Mouse (Mus musculus): ENCODE measurements at regions not wholly inside any gene's neighbourhood (a gene's known extent, or its start where the extent isn't known, plus 50 kb on each side); places are given as distances from the start of the nearest gene placed in this dataset.

GRCm38 (mm10) chr6:127252000-127252721 is 100.2 kb upstream of the Ccnd2 start:
- no peak for DNase-seq (ENCODE audit: low read depth, low spot score)

- DNase-seq (ENCODE audit: low read depth, low spot score) = peak; percentile 39
Observed at GRCm38 (mm10) chr6:127253935-127254334, 101.9 kb upstream of the Ccnd2 start.

GRCm38 (mm10) chr6:127263903-127264680 is 112.1 kb upstream of the Ccnd2 start:
- no peak for DNase-seq (ENCODE audit: low read depth, low spot score)

- DNase-seq (ENCODE audit: low read depth, low spot score) = no peak
Observed at GRCm38 (mm10) chr6:127265063-127265775, 113.2 kb upstream of the Ccnd2 start.

GRCm38 (mm10) chr6:127265901-127266812 is 114.2 kb upstream of the Ccnd2 start:
- peak; percentile 76 for DNase-seq (ENCODE audit: low read depth, low spot score)

GRCm38 (mm10) chr6:127266813-127267165 is 114.8 kb upstream of the Ccnd2 start:
- peak; percentile 24 for DNase-seq (ENCODE audit: low read depth, low spot score)

- DNase-seq (ENCODE audit: low read depth, low spot score) = no peak
Observed at GRCm38 (mm10) chr6:127269021-127269420, 117.0 kb upstream of the Ccnd2 start.

- DNase-seq (ENCODE audit: low read depth, low spot score) = no peak
Observed at GRCm38 (mm10) chr6:127269525-127270044, 117.6 kb upstream of the Ccnd2 start.

GRCm38 (mm10) chr6:127270774-127271173 is 118.8 kb upstream of the Ccnd2 start:
- no peak for DNase-seq (ENCODE audit: low read depth, low spot score)

GRCm38 (mm10) chr6:127271418-127271817 is 119.4 kb upstream of the Ccnd2 start:
- DNase-seq (ENCODE audit: low read depth, low spot score) = no peak

GRCm38 (mm10) chr6:127272630-127273029 is 120.6 kb upstream of the Ccnd2 start:
- no peak for DNase-seq (ENCODE audit: low read depth, low spot score)

- no peak for DNase-seq (ENCODE audit: low read depth, low spot score)
Observed at GRCm38 (mm10) chr6:127274732-127275429, 122.9 kb upstream of the Ccnd2 start.

GRCm38 (mm10) chr6:127275430-127275784 is 123.4 kb upstream of the Ccnd2 start:
- no peak for DNase-seq (ENCODE audit: low read depth, low spot score)

GRCm38 (mm10) chr6:127276362-127276761 is 124.4 kb upstream of the Ccnd2 start:
- DNase-seq (ENCODE audit: low read depth, low spot score) = no peak

GRCm38 (mm10) chr6:127278402-127278801 is 126.4 kb upstream of the Ccnd2 start:
- no peak for DNase-seq (ENCODE audit: low read depth, low spot score)

- no peak for DNase-seq (ENCODE audit: low read depth, low spot score)
Observed at GRCm38 (mm10) chr6:127284226-127284625, 132.2 kb upstream of the Ccnd2 start.

GRCm38 (mm10) chr6:127286681-127287476 is 134.9 kb upstream of the Ccnd2 start:
- no peak for DNase-seq (ENCODE audit: low read depth, low spot score)

- no peak for DNase-seq (ENCODE audit: low read depth, low spot score)
Observed at GRCm38 (mm10) chr6:127288946-127289345, 137.0 kb upstream of the Ccnd2 start.

GRCm38 (mm10) chr6:127291937-127292336 is 139.9 kb upstream of the Ccnd2 start:
- DNase-seq (ENCODE audit: low read depth, low spot score) = no peak

GRCm38 (mm10) chr6:127293829-127294228 is 141.8 kb upstream of the Ccnd2 start:
- no peak for DNase-seq (ENCODE audit: low read depth, low spot score)

Data from brain, adult 2 months (tissue).